Mouse (Mus musculus): Measurements from ENCODE around the gene Otog.

The Otog gene

GRCm38 (mm10) chr7:46285161-46285839, 44.5 kb downstream of the Otog start:
- Histone ChIP-seq H3K9me3 (ENCODE audit: low read length) (no peaks in the 10 kb centered on the region), H3K4me1 (replicated peaks; ENCODE audit: low read depth, low read length) (0 out of 2 replicates have a peak, but pooled peaks cover 2% of the 10 kb centered on the region), H3K27me3 (ENCODE audit: insufficient read depth, low read length) (0 out of 2 replicates have a peak, but pooled peaks cover 3% of the 10 kb centered on the region), H3K4me3 (replicated peaks; ENCODE audit: low read length) (no peak overlapping the region), H3K36me3 (ENCODE audit: insufficient read depth, low read length) (no peaks in the 10 kb centered on the region)
- no peak for TF ChIP-seq NANOG (IDR thresholded peaks at IDR 0.05; ENCODE audit: borderline replicate concordance, low read length)
- TF ChIP-seq POU5F1 (IDR thresholded peaks at IDR 0.05; ENCODE audit: borderline replicate concordance, low read length), result no peak
- TF ChIP-seq CTCF (conservative IDR thresholded peaks at IDR 0.05; ENCODE audit: low read length), result no peak

- H3K36me3 ChIP-seq (ENCODE audit: insufficient read depth, low read length), result no peaks in the 10 kb centered on the region
- TF ChIP-seq CTCF (conservative IDR thresholded peaks at IDR 0.05; ENCODE audit: low read length) (no peak), NANOG (IDR thresholded peaks at IDR 0.05; ENCODE audit: borderline replicate concordance, low read length) (no peak), POU5F1 (IDR thresholded peaks at IDR 0.05; ENCODE audit: borderline replicate concordance, low read length) (no peak)
- H3K4me3 ChIP-seq (replicated peaks; ENCODE audit: low read length), result no peak overlapping the region
- H3K27me3 ChIP-seq (ENCODE audit: insufficient read depth, low read length), result 0 out of 2 replicates have a peak, but pooled peaks cover 3% of the 10 kb centered on the region
- H3K4me1 ChIP-seq (replicated peaks; ENCODE audit: low read depth, low read length), result 0 out of 2 replicates have a peak, but pooled peaks cover 2% of the 10 kb centered on the region
- H3K9me3 ChIP-seq (ENCODE audit: low read length), result no peaks in the 10 kb centered on the region
These were observed 45.6 kb downstream of the Otog start for GRCm38 (mm10) chr7:46286391-46286790.

- H3K27me3 ChIP-seq (ENCODE audit: insufficient read depth, low read length), result 0 out of 2 replicates have a peak, but pooled peaks cover 3% of the 10 kb centered on the region
- TF ChIP-seq CTCF (conservative IDR thresholded peaks at IDR 0.05; ENCODE audit: low read length), result no peak
- TF ChIP-seq NANOG (IDR thresholded peaks at IDR 0.05; ENCODE audit: borderline replicate concordance, low read length), result no peak
- no peak for TF ChIP-seq POU5F1 (IDR thresholded peaks at IDR 0.05; ENCODE audit: borderline replicate concordance, low read length)
- H3K4me1 ChIP-seq (replicated peaks; ENCODE audit: low read depth, low read length), result 0 out of 2 replicates have a peak, but pooled peaks cover 2% of the 10 kb centered on the region
- H3K9me3 ChIP-seq (ENCODE audit: low read length), result no peaks in the 10 kb centered on the region
- no peak overlapping the region for H3K4me3 ChIP-seq (replicated peaks; ENCODE audit: low read length)
- H3K36me3 ChIP-seq (ENCODE audit: insufficient read depth, low read length), result no peaks in the 10 kb centered on the region
These were observed 46.3 kb downstream of the Otog start for GRCm38 (mm10) chr7:46287051-46287450.

GRCm38 (mm10) chr7:46296330-46296729, 55.5 kb downstream of the Otog start:
- H3K27me3 ChIP-seq (ENCODE audit: insufficient read depth, low read length), result no peaks in the 10 kb centered on the region
- H3K9me3 ChIP-seq (ENCODE audit: low read length), result peaks cover 8% of the 10 kb centered on the region
- no peak overlapping the region for H3K4me3 ChIP-seq (replicated peaks; ENCODE audit: low read length)
- no peak for TF ChIP-seq NANOG (IDR thresholded peaks at IDR 0.05; ENCODE audit: borderline replicate concordance, low read length)
- no peak for TF ChIP-seq POU5F1 (IDR thresholded peaks at IDR 0.05; ENCODE audit: borderline replicate concordance, low read length)
- no peak for TF ChIP-seq CTCF (conservative IDR thresholded peaks at IDR 0.05; ENCODE audit: low read length)
- no peaks in the 10 kb centered on the region for H3K4me1 ChIP-seq (replicated peaks; ENCODE audit: low read depth, low read length)
- H3K36me3 ChIP-seq (ENCODE audit: insufficient read depth, low read length), result no peaks in the 10 kb centered on the region

GRCm38 (mm10) chr7:46301031-46301632, 60.3 kb downstream of the Otog start:
- Histone ChIP-seq H3K4me3 (replicated peaks; ENCODE audit: low read length) (no peak overlapping the region), H3K36me3 (ENCODE audit: insufficient read depth, low read length) (no peaks in the 10 kb centered on the region), H3K27me3 (ENCODE audit: insufficient read depth, low read length) (no peaks in the 10 kb centered on the region), H3K9me3 (ENCODE audit: low read length) (peaks cover 2% of the 10 kb centered on the region), H3K4me1 (replicated peaks; ENCODE audit: low read depth, low read length) (0 out of 2 replicates have a peak, but pooled peaks cover 6% of the 10 kb centered on the region)
- TF ChIP-seq POU5F1 (IDR thresholded peaks at IDR 0.05; ENCODE audit: borderline replicate concordance, low read length), result no peak
- TF ChIP-seq NANOG (IDR thresholded peaks at IDR 0.05; ENCODE audit: borderline replicate concordance, low read length), result no peak
- no peak for TF ChIP-seq CTCF (conservative IDR thresholded peaks at IDR 0.05; ENCODE audit: low read length)

GRCm38 (mm10) chr7:46313486-46313885, 72.7 kb downstream of the Otog start:
- TF ChIP-seq POU5F1 (IDR thresholded peaks at IDR 0.05; ENCODE audit: borderline replicate concordance, low read length) (no peak), NANOG (IDR thresholded peaks at IDR 0.05; ENCODE audit: borderline replicate concordance, low read length) (no peak), CTCF (conservative IDR thresholded peaks at IDR 0.05; ENCODE audit: low read length) (no peak)
- Histone ChIP-seq H3K36me3 (ENCODE audit: insufficient read depth, low read length) (no peaks in the 10 kb centered on the region), H3K9me3 (ENCODE audit: low read length) (no peaks in the 10 kb centered on the region), H3K27me3 (ENCODE audit: insufficient read depth, low read length) (peaks cover 3% of the 10 kb centered on the region; the same call in 1 of the 2 replicates), H3K4me3 (replicated peaks; ENCODE audit: low read length) (no peak overlapping the region), H3K4me1 (replicated peaks; ENCODE audit: low read depth, low read length) (peaks cover 7% of the 10 kb centered on the region; the same call in 1 of the 2 replicates)

- no peak overlapping the region for H3K4me3 ChIP-seq (replicated peaks; ENCODE audit: low read length)
- H3K9me3 ChIP-seq (ENCODE audit: low read length), result no peaks in the 10 kb centered on the region
- peaks cover 3% of the 10 kb centered on the region; the same call in 1 of the 2 replicates for H3K27me3 ChIP-seq (ENCODE audit: insufficient read depth, low read length)
- H3K4me1 ChIP-seq (replicated peaks; ENCODE audit: low read depth, low read length), result peaks cover 7% of the 10 kb centered on the region; the same call in 1 of the 2 replicates
- no peaks in the 10 kb centered on the region for H3K36me3 ChIP-seq (ENCODE audit: insufficient read depth, low read length)
- TF ChIP-seq POU5F1 (IDR thresholded peaks at IDR 0.05; ENCODE audit: borderline replicate concordance, low read length), result no peak
- no peak for TF ChIP-seq CTCF (conservative IDR thresholded peaks at IDR 0.05; ENCODE audit: low read length)
- no peak for TF ChIP-seq NANOG (IDR thresholded peaks at IDR 0.05; ENCODE audit: borderline replicate concordance, low read length)
These were observed 73.6 kb downstream of the Otog start for GRCm38 (mm10) chr7:46314220-46315009.

- H3K36me3 ChIP-seq (ENCODE audit: insufficient read depth, low read length), result no peaks in the 10 kb centered on the region
- H3K27me3 ChIP-seq (ENCODE audit: insufficient read depth, low read length), result no peaks in the 10 kb centered on the region; the same call in 1 of the 2 replicates
- TF ChIP-seq CTCF (conservative IDR thresholded peaks at IDR 0.05; ENCODE audit: low read length) (no peak), NANOG (IDR thresholded peaks at IDR 0.05; ENCODE audit: borderline replicate concordance, low read length) (no peak), POU5F1 (IDR thresholded peaks at IDR 0.05; ENCODE audit: borderline replicate concordance, low read length) (no peak)
- no peaks in the 10 kb centered on the region for H3K9me3 ChIP-seq (ENCODE audit: low read length)
- H3K4me1 ChIP-seq (replicated peaks; ENCODE audit: low read depth, low read length), result peaks cover 7% of the 10 kb centered on the region; the same call in 1 of the 2 replicates
- H3K4me3 ChIP-seq (replicated peaks; ENCODE audit: low read length), result no peak overlapping the region
These were observed 74.9 kb downstream of the Otog start for GRCm38 (mm10) chr7:46315692-46316091.
